Mouse (Mus musculus): ENCODE data around the gene Tmem92. TPM values are rescaled to one million over a fixed set of nuclear protein-coding genes. Genes with fewer than 3 reads are reported as not detected.

Gene Tmem92
- polyA plus RNA-seq (2015; fragmentation: Illumina TruSeq; extraction: RNeasy Lipid Tissue Mini Kit (QIAGEN cat#74804); ENCODE audit: insufficient read depth, low replicate concordance) = not detected

GRCm38 (mm10) chr11:94782603-94783002, at the start of gene Tmem92:
Gene Tmem92, minus strand, starts transcription at chr11:94782703.

GRCm38 (mm10) chr11:94741732-94742272, 40.7 kb downstream of the Tmem92 start, which contains the start of gene Cdc34b:
Gene Cdc34b, plus strand, starts transcription at chr11:94741782.

Other genes with a start within 250 kb of the Tmem92 start
- gene Rsad1, start 233.4 kb downstream of the Tmem92 start, polyA plus RNA-seq (2015; fragmentation: Illumina TruSeq; extraction: RNeasy Lipid Tissue Mini Kit (QIAGEN cat#74804); ENCODE audit: insufficient read depth, low replicate concordance) = 5.6 TPM
- not detected for gene Chad, start 217.7 kb downstream of the Tmem92 start, polyA plus RNA-seq (2015; fragmentation: Illumina TruSeq; extraction: RNeasy Lipid Tissue Mini Kit (QIAGEN cat#74804); ENCODE audit: insufficient read depth, low replicate concordance)
- gene Acsf2, start 180.8 kb downstream of the Tmem92 start, polyA plus RNA-seq (2015; fragmentation: Illumina TruSeq; extraction: RNeasy Lipid Tissue Mini Kit (QIAGEN cat#74804); ENCODE audit: insufficient read depth, low replicate concordance) = 46.7 TPM
- gene Lrrc59, start 152.9 kb downstream of the Tmem92 start, polyA plus RNA-seq (2015; fragmentation: Illumina TruSeq; extraction: RNeasy Lipid Tissue Mini Kit (QIAGEN cat#74804); ENCODE audit: insufficient read depth, low replicate concordance) = 50.7 TPM
- gene Mrpl27, start 128.9 kb downstream of the Tmem92 start, polyA plus RNA-seq (2015; fragmentation: Illumina TruSeq; extraction: RNeasy Lipid Tissue Mini Kit (QIAGEN cat#74804); ENCODE audit: insufficient read depth, low replicate concordance) = 31.3 TPM
- gene Eme1, start 128.7 kb downstream of the Tmem92 start, polyA plus RNA-seq (2015; fragmentation: Illumina TruSeq; extraction: RNeasy Lipid Tissue Mini Kit (QIAGEN cat#74804); ENCODE audit: insufficient read depth, low replicate concordance) = 1.8 TPM
- 5.5 TPM for gene Xylt2, start 105.2 kb downstream of the Tmem92 start, polyA plus RNA-seq (2015; fragmentation: Illumina TruSeq; extraction: RNeasy Lipid Tissue Mini Kit (QIAGEN cat#74804); ENCODE audit: insufficient read depth, low replicate concordance)
- gene Gm11541, start 78.2 kb downstream of the Tmem92 start, polyA plus RNA-seq (2015; fragmentation: Illumina TruSeq; extraction: RNeasy Lipid Tissue Mini Kit (QIAGEN cat#74804); ENCODE audit: insufficient read depth, low replicate concordance) = not detected
- not detected for gene Cdc34b, start 40.9 kb downstream of the Tmem92 start, polyA plus RNA-seq (2015; fragmentation: Illumina TruSeq; extraction: RNeasy Lipid Tissue Mini Kit (QIAGEN cat#74804); ENCODE audit: insufficient read depth, low replicate concordance)
- gene Col1a1, start 153.5 kb upstream of the Tmem92 start, polyA plus RNA-seq (2015; fragmentation: Illumina TruSeq; extraction: RNeasy Lipid Tissue Mini Kit (QIAGEN cat#74804); ENCODE audit: insufficient read depth, low replicate concordance) = 7.1 TPM
- gene Hils1, start 184.9 kb upstream of the Tmem92 start, polyA plus RNA-seq (2015; fragmentation: Illumina TruSeq; extraction: RNeasy Lipid Tissue Mini Kit (QIAGEN cat#74804); ENCODE audit: insufficient read depth, low replicate concordance) = not detected
- not detected for gene Sgca, start 193.6 kb upstream of the Tmem92 start, polyA plus RNA-seq (2015; fragmentation: Illumina TruSeq; extraction: RNeasy Lipid Tissue Mini Kit (QIAGEN cat#74804); ENCODE audit: insufficient read depth, low replicate concordance)
- gene Ppp1r9b, start 208.3 kb upstream of the Tmem92 start, polyA plus RNA-seq (2015; fragmentation: Illumina TruSeq; extraction: RNeasy Lipid Tissue Mini Kit (QIAGEN cat#74804); ENCODE audit: insufficient read depth, low replicate concordance) = 41.2 TPM
- gene Samd14, start 227.2 kb upstream of the Tmem92 start, polyA plus RNA-seq (2015; fragmentation: Illumina TruSeq; extraction: RNeasy Lipid Tissue Mini Kit (QIAGEN cat#74804); ENCODE audit: insufficient read depth, low replicate concordance) = 2.4 TPM